Mouse (Mus musculus): ENCODE data around the gene RPS10-NUDT3. TPM values are rescaled to one million over a fixed set of nuclear protein-coding genes. Genes with fewer than 3 reads are reported as not detected.
A peak's percentile ranks its signal among the peaks of the same experiment; 100 is the strongest.
"Not testable (repeated sequence)": the region's sequence is repeated elsewhere in the genome, so short reads cannot be mapped to it uniquely, and the experiment has no call there.

Gene RPS10-NUDT3
- total and polyA plus RNA-seq, 2 experiments: not detected

- no peak overlapping the region for H3K4me3 ChIP-seq (ENCODE audit: insufficient read depth, low read depth, low read length)
- H3K4me1 ChIP-seq (ENCODE audit: control insufficient read depth, insufficient read depth, low read length): peaks cover 12% of the 10 kb centered on the region; the same call in 1 of the 2 replicates
- H3K27me3 ChIP-seq (ENCODE audit: control insufficient read depth, insufficient read depth, low read length): no peaks in the 10 kb centered on the region
- H3K9ac ChIP-seq (ENCODE audit: low read depth, low read length): no peak overlapping the region
- WGBS: 37% methylated on average over 7 of the region's 7 CpGs
- no peaks in the 10 kb centered on the region for H3K79me2 ChIP-seq (ENCODE audit: control insufficient read depth, insufficient read depth, low read length)
- H3K36me3 ChIP-seq (ENCODE audit: control insufficient read depth, insufficient read depth, low read length): no peaks in the 10 kb centered on the region
- TF ChIP-seq CTCF (IDR thresholded peaks at IDR 0.05; ENCODE audit: low read depth, low read length) (no peak), POLR2A (IDR thresholded peaks at IDR 0.05; ENCODE audit: extremely low read depth, insufficient read depth, low read length) (no peak)
- DNase-seq (ENCODE audit: extremely low read depth, low read depth, low spot score): peak; percentile 52
- no peak overlapping the region for H3K27ac ChIP-seq (replicated peaks; ENCODE audit: insufficient read depth, low read depth, low read length)
Measured at GRCm38 (mm10) chr17:27645807-27646206, 10.8 kb upstream of the RPS10-NUDT3 start.

- Histone ChIP-seq H3K4me1 (ENCODE audit: control insufficient read depth, insufficient read depth, low read length) (peaks cover 11% of the 10 kb centered on the region; the same call in 1 of the 2 replicates), H3K27me3 (ENCODE audit: control insufficient read depth, insufficient read depth, low read length) (no peaks in the 10 kb centered on the region), H3K36me3 (ENCODE audit: control insufficient read depth, insufficient read depth, low read length) (no peaks in the 10 kb centered on the region), H3K4me3 (ENCODE audit: insufficient read depth, low read depth, low read length) (no peak overlapping the region), H3K27ac (replicated peaks; ENCODE audit: insufficient read depth, low read depth, low read length) (no peak overlapping the region), H3K9ac (ENCODE audit: low read depth, low read length) (no peak overlapping the region), H3K79me2 (ENCODE audit: control insufficient read depth, insufficient read depth, low read length) (no peaks in the 10 kb centered on the region)
- peak; percentile 60 for DNase-seq (ENCODE audit: extremely low read depth, low read depth, low spot score)
- WGBS: 22% methylated on average over 2 of the region's 2 CpGs
- TF ChIP-seq CTCF (IDR thresholded peaks at IDR 0.05; ENCODE audit: low read depth, low read length): peak; percentile 34; the same call in 1 of the 2 replicates
- TF ChIP-seq POLR2A (IDR thresholded peaks at IDR 0.05; ENCODE audit: extremely low read depth, insufficient read depth, low read length): no peak
Measured at GRCm38 (mm10) chr17:27644572-27644971, 9.6 kb upstream of the RPS10-NUDT3 start.

- WGBS: 91% methylated on average over 9 of the region's 9 CpGs
- Histone ChIP-seq H3K9ac (ENCODE audit: low read depth, low read length) (no peak overlapping the region), H3K4me1 (ENCODE audit: control insufficient read depth, insufficient read depth, low read length) (peaks cover 11% of the 10 kb centered on the region; the same call in 1 of the 2 replicates), H3K79me2 (ENCODE audit: control insufficient read depth, insufficient read depth, low read length) (no peaks in the 10 kb centered on the region), H3K36me3 (ENCODE audit: control insufficient read depth, insufficient read depth, low read length) (no peaks in the 10 kb centered on the region), H3K4me3 (ENCODE audit: insufficient read depth, low read depth, low read length) (no peak overlapping the region), H3K27me3 (ENCODE audit: control insufficient read depth, insufficient read depth, low read length) (no peaks in the 10 kb centered on the region), H3K27ac (replicated peaks; ENCODE audit: insufficient read depth, low read depth, low read length) (no peak overlapping the region)
- no peak for TF ChIP-seq CTCF (IDR thresholded peaks at IDR 0.05; ENCODE audit: low read depth, low read length)
- no peak for TF ChIP-seq POLR2A (IDR thresholded peaks at IDR 0.05; ENCODE audit: extremely low read depth, insufficient read depth, low read length)
- no peak for DNase-seq (ENCODE audit: extremely low read depth, low read depth, low spot score)
Measured at GRCm38 (mm10) chr17:27643756-27644155, 8.7 kb upstream of the RPS10-NUDT3 start.

GRCm38 (mm10) chr17:27643101-27643500 is 8.1 kb upstream of the RPS10-NUDT3 start:
- no peak overlapping the region for H3K9ac ChIP-seq (ENCODE audit: low read depth, low read length)
- 70% methylated on average over 6 of the region's 6 CpGs for WGBS
- H3K4me1 ChIP-seq (ENCODE audit: control insufficient read depth, insufficient read depth, low read length): peaks cover 11% of the 10 kb centered on the region; the same call in 1 of the 2 replicates
- TF ChIP-seq CTCF (IDR thresholded peaks at IDR 0.05; ENCODE audit: low read depth, low read length): no peak
- no peak for TF ChIP-seq POLR2A (IDR thresholded peaks at IDR 0.05; ENCODE audit: extremely low read depth, insufficient read depth, low read length)
- no peaks in the 10 kb centered on the region for H3K79me2 ChIP-seq (ENCODE audit: control insufficient read depth, insufficient read depth, low read length)
- no peak overlapping the region for H3K4me3 ChIP-seq (ENCODE audit: insufficient read depth, low read depth, low read length)
- no peaks in the 10 kb centered on the region for H3K36me3 ChIP-seq (ENCODE audit: control insufficient read depth, insufficient read depth, low read length)
- no peak overlapping the region for H3K27ac ChIP-seq (replicated peaks; ENCODE audit: insufficient read depth, low read depth, low read length)
- no peak for DNase-seq (ENCODE audit: extremely low read depth, low read depth, low spot score)
- no peaks in the 10 kb centered on the region for H3K27me3 ChIP-seq (ENCODE audit: control insufficient read depth, insufficient read depth, low read length)

- TF ChIP-seq POLR2A (IDR thresholded peaks at IDR 0.05; ENCODE audit: extremely low read depth, insufficient read depth, low read length) (no peak), CTCF (IDR thresholded peaks at IDR 0.05; ENCODE audit: low read depth, low read length) (no peak)
- no peak for DNase-seq (ENCODE audit: extremely low read depth, low read depth, low spot score)
- H3K27ac ChIP-seq (replicated peaks; ENCODE audit: insufficient read depth, low read depth, low read length): no peak overlapping the region
- H3K4me1 ChIP-seq (ENCODE audit: control insufficient read depth, insufficient read depth, low read length): peaks cover 11% of the 10 kb centered on the region; the same call in 1 of the 2 replicates
- no peaks in the 10 kb centered on the region for H3K27me3 ChIP-seq (ENCODE audit: control insufficient read depth, insufficient read depth, low read length)
- H3K9ac ChIP-seq (ENCODE audit: low read depth, low read length): no peak overlapping the region
- no peak overlapping the region for H3K4me3 ChIP-seq (ENCODE audit: insufficient read depth, low read depth, low read length)
- no peaks in the 10 kb centered on the region for H3K79me2 ChIP-seq (ENCODE audit: control insufficient read depth, insufficient read depth, low read length)
- H3K36me3 ChIP-seq (ENCODE audit: control insufficient read depth, insufficient read depth, low read length): no peaks in the 10 kb centered on the region
- WGBS: 58% methylated on average over 12 of the region's 12 CpGs
Measured at GRCm38 (mm10) chr17:27642491-27643062, 7.6 kb upstream of the RPS10-NUDT3 start.

- H3K79me2 ChIP-seq (ENCODE audit: control insufficient read depth, insufficient read depth, low read length); DNase-seq (ENCODE audit: extremely low read depth, low read depth, low spot score); H3K36me3 ChIP-seq (ENCODE audit: control insufficient read depth, insufficient read depth, low read length); H3K9ac ChIP-seq (ENCODE audit: low read depth, low read length); H3K4me3 ChIP-seq (ENCODE audit: insufficient read depth, low read depth, low read length); H3K27me3 ChIP-seq (ENCODE audit: control insufficient read depth, insufficient read depth, low read length); H3K27ac ChIP-seq (replicated peaks; ENCODE audit: insufficient read depth, low read depth, low read length); H3K4me1 ChIP-seq (ENCODE audit: control insufficient read depth, insufficient read depth, low read length): not testable (repeated sequence)
- 88% methylated on average over 6 of the region's 6 CpGs for WGBS
Measured at GRCm38 (mm10) chr17:27639851-27640250, 4.8 kb upstream of the RPS10-NUDT3 start.
